Mouse (Mus musculus) heart, embryonic 16.5 days (tissue): ENCODE measurements around the gene Cntnap2. TPM values are rescaled to one million over a fixed set of nuclear protein-coding genes. Genes with fewer than 3 reads are reported as not detected.

ENCODE experiments used
- ATAC-seq: fragments of 200-750 bp; cut with Nextera tagmentation; replicated peaks from 2 replicates; pipeline ENCODE4 v1.8.0; 2017; ENCODE audit warnings: moderate number of reproducible peaks; ENCODE audit not compliant: insufficient read depth, low FRiP score; ENCODE audit errors: extremely low read depth
- H3K27ac ChIP-seq: fragments of 300-500 bp; sonication (generic); 2 replicates; pipeline ENCODE4 v1.5.1; 2014; ENCODE audit warnings: mild to moderate bottlenecking, low read length, control low read depth, moderate library complexity
- H3K27me3 ChIP-seq: fragments of 300-500 bp; sonication (generic); 2 replicates; pipeline ENCODE4 v1.6.1; 2014; ENCODE audit warnings: low read length, mixed read lengths; ENCODE audit not compliant: control insufficient read depth, insufficient read depth
- H3K36me3 ChIP-seq: fragments of 300-500 bp; sonication (generic); 2 replicates; pipeline ENCODE4 v1.6.1; 2014; ENCODE audit not compliant: control insufficient read depth, insufficient read depth
- H3K4me1 ChIP-seq: fragments of 300-500 bp; sonication (generic); 2 replicates; pipeline ENCODE4 v1.6.1; 2014; ENCODE audit warnings: low read length, mixed read lengths; ENCODE audit not compliant: control insufficient read depth, insufficient read depth
- H3K4me2 ChIP-seq: fragments of 300-500 bp; sonication (generic); 2 replicates; pipeline ENCODE4 v1.6.1; 2014; ENCODE audit warnings: low read depth, mild to moderate bottlenecking, control low read depth, low read length
- H3K4me3 ChIP-seq: fragments of 300-500 bp; sonication (generic); 2 replicates; pipeline ENCODE4 v1.5.1; 2014; ENCODE audit warnings: mild to moderate bottlenecking, control low read depth, low read length
- H3K9ac ChIP-seq: fragments of 300-500 bp; sonication (generic); 2 replicates; pipeline ENCODE4 v1.6.1; 2014; ENCODE audit warnings: low read length, control low read depth
- H3K9me3 ChIP-seq: fragments of 300-500 bp; sonication (generic); replicated peaks from 2 replicates; pipeline ENCODE4 v1.6.1; 2016; ENCODE audit warnings: low read length; ENCODE audit not compliant: control insufficient read depth
- WGBS: fragments of 180-500 bp; shearing (Covaris S2); extraction: QIAGEN DNeasy Blood & Tissue Kit; methylation state at CpG from one replicate; pipeline ENCODE4 v1.1.7; 2014; 5-methylcytosine and 5-hydroxymethylcytosine counted together
- polyA plus RNA-seq: library from polyadenylated mRNA; unstranded; fragments of >200 nt; fragmentation: Nextera tagmentation; extraction: Ambion mirVana; gene quantifications from 2 replicates; pipeline ENCODE4 v1.2.1, GENCODE M21; 2015

The Cntnap2 gene
- polyA plus RNA-seq, 1 experiment from 2014 or later = 0.46 TPM

DNA sequence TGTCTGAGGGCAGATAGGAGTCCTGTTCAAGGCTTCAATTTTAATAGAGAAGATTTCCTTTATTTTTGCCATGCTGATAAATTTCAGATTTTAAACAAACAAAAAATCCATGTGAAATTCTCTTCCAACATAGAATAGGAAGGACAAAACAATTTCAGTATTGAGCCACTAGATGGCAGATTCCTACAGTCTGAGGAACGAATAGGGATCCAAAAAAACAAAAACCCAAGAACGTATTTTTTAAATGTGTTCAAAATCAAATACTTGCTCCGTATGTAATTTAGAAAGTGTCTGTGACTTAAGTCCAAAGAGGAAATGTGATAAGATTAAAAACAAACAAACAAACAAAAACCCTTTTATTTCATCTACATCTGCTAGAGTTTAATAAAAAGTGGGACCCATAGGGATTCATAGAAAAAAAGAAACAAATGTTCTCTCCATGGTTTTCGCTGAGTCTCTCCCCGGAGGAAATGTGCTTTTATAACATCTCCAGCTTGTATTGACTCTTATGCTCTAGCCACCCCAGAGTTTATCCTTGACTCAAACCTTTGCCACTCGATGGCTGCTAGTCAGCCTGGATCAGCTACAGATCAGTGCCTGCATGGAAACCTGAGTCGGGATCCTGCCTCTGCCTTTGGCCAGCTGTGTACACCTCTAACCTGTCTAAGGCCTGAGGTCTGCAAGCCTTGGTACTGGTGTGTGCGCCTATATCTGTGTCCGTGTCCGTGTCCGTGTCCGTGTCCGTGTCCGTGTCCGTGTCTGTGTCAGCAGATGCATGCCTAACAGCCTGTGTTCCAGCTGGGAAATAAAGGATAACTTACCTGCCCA, 2255.6 kb downstream of the Cntnap2 start:
- H3K27ac ChIP-seq = no peak overlapping the region
- no peaks in the 10 kb centered on the region for H3K9me3 ChIP-seq
- H3K4me1 ChIP-seq = peaks cover 8% of the 10 kb centered on the region; the same call in 1 of the 2 replicates
- peak overlapping the region; percentile 59 for H3K4me2 ChIP-seq
- no peak overlapping the region for H3K9ac ChIP-seq
- no peaks in the 10 kb centered on the region for H3K27me3 ChIP-seq
- H3K4me3 ChIP-seq = peak overlapping the region; percentile 35
- H3K36me3 ChIP-seq = no peaks in the 10 kb centered on the region
- WGBS = 52% methylated on average over 15 of the region's 15 CpGs
- ATAC-seq = no peak

DNA sequence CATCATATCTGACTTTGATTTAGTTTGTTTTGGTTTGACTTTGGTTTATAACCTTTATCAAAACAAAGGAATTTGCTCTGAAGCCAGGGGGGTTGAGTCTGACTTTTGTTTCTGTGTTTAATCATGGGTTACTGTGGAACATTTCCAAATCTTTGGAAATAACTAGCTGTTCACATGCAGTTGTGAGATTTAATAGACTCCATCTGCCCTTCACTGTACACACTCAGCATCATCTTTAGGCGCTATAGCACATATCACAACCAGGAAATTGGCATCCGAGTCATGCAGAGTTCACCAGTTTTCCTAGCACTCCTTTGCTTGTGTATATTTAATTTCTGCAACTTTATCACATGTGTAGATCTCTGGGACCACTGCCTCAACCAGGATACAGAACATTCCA, 2256.3 kb downstream of the Cntnap2 start:
- H3K4me3 ChIP-seq = no peak overlapping the region
- ATAC-seq = no peak
- 43% methylated on average over 2 of the region's 2 CpGs for WGBS
- H3K4me2 ChIP-seq = no peak overlapping the region
- no peaks in the 10 kb centered on the region for H3K36me3 ChIP-seq
- no peaks in the 10 kb centered on the region for H3K9me3 ChIP-seq
- H3K27ac ChIP-seq = no peak overlapping the region
- H3K27me3 ChIP-seq = no peaks in the 10 kb centered on the region
- H3K9ac ChIP-seq = no peak overlapping the region
- peaks cover 8% of the 10 kb centered on the region; the same call in 1 of the 2 replicates for H3K4me1 ChIP-seq

DNA sequence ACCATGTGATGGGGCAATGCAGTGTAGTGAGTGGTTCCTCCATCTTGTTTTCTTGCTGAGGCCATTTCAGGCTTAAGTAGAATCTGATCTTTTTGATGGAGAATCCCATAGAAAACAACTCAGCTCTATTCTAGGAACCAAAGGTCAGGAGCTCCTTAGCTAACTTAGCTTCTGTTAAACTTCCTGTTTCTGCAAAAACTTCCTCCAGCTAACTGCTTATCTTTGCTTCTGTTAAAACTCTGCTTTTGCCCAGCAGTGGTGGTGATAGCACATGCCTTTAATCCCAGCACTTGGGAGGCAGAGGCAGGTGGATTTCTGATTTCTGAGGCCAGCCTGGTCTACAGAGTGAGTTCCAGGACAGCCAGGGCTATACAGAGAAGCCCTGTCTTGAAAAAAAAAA, 2258.1 kb downstream of the Cntnap2 start:
- Histone ChIP-seq H3K9me3 (no peaks in the 10 kb centered on the region), H3K27ac (no peak overlapping the region), H3K9ac (no peak overlapping the region), H3K4me1 (peaks cover 8% of the 10 kb centered on the region; the same call in 1 of the 2 replicates), H3K4me2 (no peak overlapping the region), H3K4me3 (no peak overlapping the region), H3K36me3 (no peaks in the 10 kb centered on the region), H3K27me3 (no peaks in the 10 kb centered on the region)
- ATAC-seq = no peak

DNA sequence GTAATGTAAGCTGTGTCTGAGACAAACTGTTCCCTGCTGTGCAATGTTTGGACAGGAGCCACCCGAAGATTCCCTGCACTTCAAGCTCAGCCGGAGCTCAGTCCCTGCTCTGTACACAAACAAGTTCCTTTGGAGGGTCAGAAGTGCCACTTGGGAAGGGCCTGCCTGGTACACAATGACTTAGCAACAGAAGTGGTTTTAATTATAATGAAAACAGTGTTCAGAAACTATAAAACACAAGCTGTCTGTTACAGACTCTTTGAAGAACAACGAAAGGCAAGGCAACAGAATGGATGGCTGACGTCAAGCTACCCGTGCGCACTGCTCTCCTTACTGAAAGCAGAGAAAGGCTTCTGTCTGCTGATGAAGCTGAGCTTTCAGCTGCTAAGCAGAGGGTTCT, 2259.5 kb downstream of the Cntnap2 start:
- Histone ChIP-seq H3K9me3 (no peaks in the 10 kb centered on the region), H3K36me3 (no peaks in the 10 kb centered on the region), H3K27me3 (no peaks in the 10 kb centered on the region), H3K27ac (peak overlapping the region; percentile 59; the same call in 1 of the 2 replicates), H3K9ac (no peak overlapping the region), H3K4me3 (no peak overlapping the region), H3K4me2 (peak overlapping the region; percentile 39), H3K4me1 (peaks cover 8% of the 10 kb centered on the region; the same call in 1 of the 2 replicates)
- no peak for ATAC-seq
- WGBS = 15% methylated on average over 6 of the region's 6 CpGs

DNA sequence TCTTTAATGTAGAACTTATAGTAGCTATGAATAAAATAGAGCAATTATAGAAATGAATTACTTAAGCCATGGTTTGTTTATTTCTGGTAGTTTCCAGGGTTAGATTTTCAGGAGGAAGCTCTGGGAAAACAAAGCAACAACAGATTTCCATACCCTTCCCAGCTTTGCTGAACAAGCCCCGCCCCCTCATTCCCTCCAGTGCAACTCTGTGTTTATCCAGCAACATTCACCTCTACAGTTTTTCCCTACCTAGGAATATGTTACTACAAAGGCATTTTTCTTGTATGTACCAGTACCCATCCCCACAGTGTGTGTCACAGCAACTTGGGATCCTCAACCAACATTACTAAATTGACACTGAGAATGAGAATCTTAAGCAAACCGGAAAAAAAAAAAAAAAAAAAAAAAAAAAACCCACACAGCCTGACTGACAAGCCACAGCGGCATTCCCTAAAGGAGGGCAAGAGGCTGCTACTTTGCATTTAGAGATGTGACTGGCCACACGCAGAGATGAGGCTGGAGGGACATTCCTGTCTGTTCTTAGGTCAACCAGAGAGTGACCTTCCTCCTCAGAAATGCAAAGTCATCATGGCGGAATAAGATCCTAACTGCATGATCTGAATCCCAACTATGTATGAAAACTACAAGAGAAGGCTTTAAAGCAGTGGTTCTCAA, 2260.3 kb downstream of the Cntnap2 start:
- no peaks in the 10 kb centered on the region for H3K27me3 ChIP-seq
- H3K4me1 ChIP-seq = peaks cover 8% of the 10 kb centered on the region; the same call in 1 of the 2 replicates
- H3K9ac ChIP-seq = no peak overlapping the region
- H3K4me2 ChIP-seq = peak overlapping the region; percentile 13; the same call in 1 of the 2 replicates
- no peak for ATAC-seq
- 23% methylated on average over 5 of the region's 5 CpGs for WGBS
- no peak overlapping the region for H3K4me3 ChIP-seq
- no peaks in the 10 kb centered on the region for H3K9me3 ChIP-seq
- no peak overlapping the region for H3K27ac ChIP-seq
- H3K36me3 ChIP-seq = no peaks in the 10 kb centered on the region

DNA sequence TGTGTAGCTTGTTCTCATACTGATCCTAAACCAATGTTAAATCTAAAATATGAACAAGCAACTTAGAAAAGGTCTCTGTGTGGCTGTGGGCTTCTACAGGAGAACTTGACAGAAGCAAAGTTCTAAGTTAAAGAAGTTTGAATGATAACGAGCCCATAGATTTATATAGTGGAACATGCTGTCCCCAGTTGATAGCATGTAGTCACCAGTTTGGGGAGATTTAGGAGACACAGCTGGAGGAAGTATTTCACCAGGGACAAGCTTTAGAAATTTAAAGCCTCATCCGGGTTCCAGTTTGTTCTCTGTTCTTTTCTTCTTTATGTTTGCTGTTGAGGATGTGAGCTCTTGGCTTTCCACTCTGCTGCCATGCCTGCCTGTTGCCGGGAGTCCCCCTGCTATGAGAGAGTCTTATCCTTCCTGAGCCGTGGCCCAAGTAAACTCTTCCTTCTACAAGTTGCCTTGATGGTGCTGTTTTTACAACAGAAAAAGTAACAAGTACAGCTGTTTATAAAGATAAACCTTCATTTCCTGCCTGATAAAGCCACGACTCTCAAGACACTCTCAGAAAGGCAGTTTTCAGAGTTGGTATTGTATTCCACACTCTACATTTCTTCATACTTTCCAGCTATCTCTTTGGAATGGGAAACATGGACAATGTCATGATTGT, 2264.1 kb downstream of the Cntnap2 start:
- no peak overlapping the region for H3K27ac ChIP-seq
- H3K4me2 ChIP-seq = no peak overlapping the region
- 0 out of 2 replicates have a peak, but pooled peaks have one; percentile 28 for ATAC-seq
- peaks cover 4% of the 10 kb centered on the region; the same call in 1 of the 2 replicates for H3K4me1 ChIP-seq
- H3K9me3 ChIP-seq = no peaks in the 10 kb centered on the region
- no peaks in the 10 kb centered on the region for H3K36me3 ChIP-seq
- no peaks in the 10 kb centered on the region for H3K27me3 ChIP-seq
- no peak overlapping the region for H3K4me3 ChIP-seq
- WGBS = 37% methylated on average over 5 of the region's 5 CpGs
- no peak overlapping the region for H3K9ac ChIP-seq

DNA sequence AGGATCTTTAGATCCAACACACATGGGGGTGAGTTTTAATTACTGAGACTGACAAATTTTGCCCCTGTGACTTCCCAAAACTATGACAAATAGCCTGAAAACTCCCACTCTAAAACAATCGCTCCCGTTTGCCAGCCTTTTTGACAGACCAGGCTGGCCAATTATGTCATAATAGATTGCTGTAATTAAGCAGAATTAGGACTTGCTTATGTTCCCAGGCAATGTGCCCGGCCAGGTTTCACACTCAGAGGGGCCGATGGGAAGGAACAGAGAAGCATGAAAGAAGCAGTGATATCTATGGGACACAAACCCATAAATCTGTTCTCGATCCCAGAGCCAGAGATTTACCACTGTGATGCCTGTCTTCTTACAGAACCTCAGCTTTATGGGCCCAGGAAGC, 2264.7 kb downstream of the Cntnap2 start:
- H3K27ac ChIP-seq = no peak overlapping the region
- H3K9me3 ChIP-seq = no peaks in the 10 kb centered on the region
- no peak for ATAC-seq
- 53% methylated on average over 5 of the region's 5 CpGs for WGBS
- no peaks in the 10 kb centered on the region for H3K27me3 ChIP-seq
- H3K4me3 ChIP-seq = no peak overlapping the region
- H3K4me1 ChIP-seq = peaks cover 4% of the 10 kb centered on the region; the same call in 1 of the 2 replicates
- no peaks in the 10 kb centered on the region for H3K36me3 ChIP-seq
- H3K9ac ChIP-seq = no peak overlapping the region
- H3K4me2 ChIP-seq = no peak overlapping the region

DNA sequence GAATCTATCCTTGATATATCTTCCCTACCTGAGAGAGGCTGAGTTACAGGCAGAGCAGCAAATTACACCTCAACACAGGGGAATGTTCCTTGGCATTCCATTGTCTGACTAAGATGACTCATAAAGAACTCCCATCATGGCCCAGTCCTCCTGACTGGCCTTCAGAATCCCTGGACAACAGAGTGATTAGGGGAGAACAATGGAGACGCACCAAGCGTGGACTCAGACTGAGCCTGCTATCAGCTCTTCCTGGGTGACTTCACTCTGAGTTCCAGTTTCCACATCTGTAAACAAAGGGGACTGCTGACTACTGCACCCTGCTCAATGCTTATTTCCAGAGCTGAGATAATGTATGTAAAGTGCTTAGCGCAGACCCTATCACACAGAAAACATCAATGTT, 2269.1 kb downstream of the Cntnap2 start:
- Histone ChIP-seq H3K27ac (no peak overlapping the region), H3K4me1 (0 out of 2 replicates have a peak, but pooled peaks cover 2% of the 10 kb centered on the region), H3K36me3 (no peaks in the 10 kb centered on the region), H3K4me3 (no peak overlapping the region), H3K9ac (no peak overlapping the region), H3K4me2 (no peak overlapping the region), H3K9me3 (no peaks in the 10 kb centered on the region), H3K27me3 (no peaks in the 10 kb centered on the region)
- WGBS = 68% methylated on average over 3 of the region's 3 CpGs
- no peak for ATAC-seq
